Mouse (Mus musculus): ENCODE data around the gene Otub1. TPM values are rescaled to one million over a fixed set of nuclear protein-coding genes. Genes with fewer than 3 reads are reported as not detected.

The Otub1 gene
- polyA plus RNA-seq, 1 experiment from 2014 or later, result 233 TPM

DNA sequence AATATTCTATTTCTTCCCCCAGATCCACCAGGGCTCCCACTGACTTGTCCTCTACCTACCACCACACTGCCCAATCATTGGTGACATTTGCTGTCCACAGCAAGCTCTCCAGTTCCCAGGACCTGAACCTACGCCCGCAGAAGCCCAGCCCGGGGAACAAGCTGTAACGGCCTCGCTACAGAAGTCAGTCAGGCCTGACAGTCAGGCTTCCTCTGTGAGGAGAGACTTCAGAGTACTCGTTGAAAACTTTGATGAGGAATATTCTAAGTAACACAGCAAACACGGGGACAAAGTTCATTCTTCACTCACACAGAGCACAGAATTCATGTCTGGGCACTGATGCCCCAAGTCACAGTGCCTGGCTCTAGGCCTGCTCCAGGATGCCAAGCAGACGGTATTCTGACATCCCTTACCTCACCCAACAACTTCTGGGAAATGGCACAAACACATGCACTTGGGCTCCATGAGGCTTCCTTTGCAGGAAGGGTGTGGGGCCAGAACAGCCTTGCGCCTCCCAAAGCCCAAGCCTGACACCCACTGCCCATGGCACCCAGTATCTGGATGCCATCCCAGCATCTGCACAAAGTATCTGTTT is 19.1 kb upstream of the Otub1 start:
- WGBS, result 91% methylated on average over 9 of the region's 9 CpGs
- ATAC-seq (ENCODE audit: insufficient number of reproducible peaks, insufficient read depth, low FRiP score, low TSS enrichment, low read depth), result no peak
- H3K36me3 ChIP-seq, result peaks cover 51% of the 10 kb centered on the region
- H3K27me3 ChIP-seq, result no peaks in the 10 kb centered on the region
- H3K9ac ChIP-seq (replicated peaks), result no peak overlapping the region
- H3K4me3 ChIP-seq (replicated peaks), result no peak overlapping the region
- no peaks in the 10 kb centered on the region for H3K9me3 ChIP-seq
- no peak overlapping the region for H3K27ac ChIP-seq
- no peak overlapping the region for H3K4me2 ChIP-seq
- H3K4me1 ChIP-seq (replicated peaks), result no peaks in the 10 kb centered on the region

DNA sequence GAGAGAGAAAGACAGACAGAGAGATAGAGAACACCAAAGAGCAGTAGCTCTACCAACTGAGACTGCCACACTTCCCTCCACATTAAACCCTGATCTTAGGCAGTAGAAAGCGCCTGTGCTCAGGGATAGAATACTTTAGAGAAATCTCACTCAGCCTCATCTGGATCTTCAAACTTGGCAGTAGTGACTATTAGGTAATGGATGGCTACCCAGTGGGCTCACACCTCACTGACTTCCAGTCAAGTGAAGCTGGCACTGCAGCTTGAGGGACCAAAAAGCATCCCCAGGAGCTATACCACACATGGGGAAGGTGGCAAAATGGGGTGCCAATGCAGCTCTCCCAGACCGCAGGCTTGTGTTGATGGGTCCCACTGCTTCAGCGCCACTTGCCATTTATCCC is 18.1 kb upstream of the Otub1 start:
- no peaks in the 10 kb centered on the region for H3K4me1 ChIP-seq (replicated peaks)
- WGBS, result 85% methylated on average over 3 of the region's 3 CpGs
- ATAC-seq (ENCODE audit: insufficient number of reproducible peaks, insufficient read depth, low FRiP score, low TSS enrichment, low read depth), result no peak
- no peaks in the 10 kb centered on the region for H3K27me3 ChIP-seq
- no peak overlapping the region for H3K27ac ChIP-seq
- H3K36me3 ChIP-seq, result peaks cover 41% of the 10 kb centered on the region
- H3K9ac ChIP-seq (replicated peaks), result no peak overlapping the region
- no peak overlapping the region for H3K4me2 ChIP-seq
- H3K9me3 ChIP-seq, result no peaks in the 10 kb centered on the region
- no peak overlapping the region for H3K4me3 ChIP-seq (replicated peaks)

DNA sequence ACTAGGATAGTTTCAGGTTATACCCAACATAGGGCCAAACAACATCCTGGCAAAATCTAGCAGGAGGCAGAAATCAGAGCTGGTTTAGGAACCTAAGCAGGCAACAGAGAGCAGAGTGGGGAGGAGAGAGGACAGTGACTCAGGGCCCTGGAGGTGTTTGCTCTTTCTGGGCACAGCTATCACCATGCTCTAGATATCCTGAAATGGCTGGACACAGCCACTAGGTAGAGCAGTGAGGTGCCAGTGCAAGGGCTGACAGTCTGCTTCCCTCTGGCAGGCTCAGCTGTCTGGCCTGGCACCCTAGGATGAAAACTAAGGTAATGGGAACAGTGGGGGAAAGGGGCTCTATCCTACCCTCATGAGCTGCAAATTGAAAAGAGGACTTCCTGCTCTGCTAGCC is 17.4 kb upstream of the Otub1 start:
- H3K4me3 ChIP-seq (replicated peaks), result no peak overlapping the region
- ATAC-seq (ENCODE audit: insufficient number of reproducible peaks, insufficient read depth, low FRiP score, low TSS enrichment, low read depth), result no peak
- H3K27ac ChIP-seq, result no peak overlapping the region
- H3K9me3 ChIP-seq, result no peaks in the 10 kb centered on the region
- H3K9ac ChIP-seq (replicated peaks), result no peak overlapping the region
- H3K36me3 ChIP-seq, result peaks cover 34% of the 10 kb centered on the region
- no peaks in the 10 kb centered on the region for H3K4me1 ChIP-seq (replicated peaks)
- H3K27me3 ChIP-seq, result no peaks in the 10 kb centered on the region
- no peak overlapping the region for H3K4me2 ChIP-seq

DNA sequence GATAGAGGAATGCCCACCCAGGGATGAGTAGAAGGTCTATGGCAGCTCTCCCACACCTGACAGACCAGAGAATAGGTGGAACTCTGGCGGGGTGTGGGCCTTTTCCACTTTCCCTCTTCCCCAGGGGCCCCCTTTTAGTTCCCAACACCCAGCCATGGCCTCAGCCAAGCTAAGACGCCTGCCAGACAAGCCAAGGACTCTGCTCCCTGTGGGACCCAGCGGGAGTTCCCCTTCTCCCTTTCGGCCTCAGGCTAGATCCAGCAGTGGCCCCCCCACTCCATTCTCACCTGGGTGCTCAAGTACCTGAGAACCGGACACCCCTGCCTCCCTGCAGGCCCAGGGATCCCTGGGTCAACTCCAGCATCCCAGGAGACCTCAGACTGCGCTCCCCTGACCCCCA is 16.1 kb upstream of the Otub1 start:
- H3K4me1 ChIP-seq (replicated peaks), result no peaks in the 10 kb centered on the region; the same call in 1 of the 2 replicates
- no peak overlapping the region for H3K9ac ChIP-seq (replicated peaks)
- 84% methylated on average over 6 of the region's 6 CpGs for WGBS
- no peaks in the 10 kb centered on the region for H3K9me3 ChIP-seq
- peaks cover 21% of the 10 kb centered on the region for H3K36me3 ChIP-seq
- no peaks in the 10 kb centered on the region for H3K27me3 ChIP-seq
- no peak overlapping the region for H3K4me2 ChIP-seq
- no peak overlapping the region for H3K4me3 ChIP-seq (replicated peaks)
- ATAC-seq (ENCODE audit: insufficient number of reproducible peaks, insufficient read depth, low FRiP score, low TSS enrichment, low read depth), result no peak
- no peak overlapping the region for H3K27ac ChIP-seq

DNA sequence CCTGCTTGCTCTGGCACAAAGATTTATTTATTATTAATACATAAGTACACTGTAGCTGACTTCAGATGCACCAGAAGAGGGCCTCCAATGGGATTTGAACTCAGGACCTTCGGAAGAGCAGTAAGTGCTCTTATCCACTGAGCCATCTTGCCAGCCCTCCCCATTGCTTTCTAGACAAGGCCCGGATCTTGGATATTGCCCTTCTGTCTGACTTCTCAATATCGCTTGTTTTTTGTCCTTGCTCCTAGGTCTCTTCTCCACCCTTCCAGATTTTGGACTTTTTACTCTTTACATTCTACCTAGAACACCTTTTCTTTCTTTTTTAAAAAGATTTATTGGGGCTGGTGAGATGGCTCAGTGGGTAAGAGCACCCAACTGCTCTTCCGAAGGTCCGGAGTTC is 12.6 kb upstream of the Otub1 start:
- WGBS, result 95% methylated on average over 5 of the region's 5 CpGs
- H3K36me3 ChIP-seq, result peaks cover 25% of the 10 kb centered on the region
- H3K9me3 ChIP-seq, result no peaks in the 10 kb centered on the region
- 0 out of 2 replicates have a peak overlapping the region, but pooled peaks have one; percentile 94 for H3K4me2 ChIP-seq
- H3K4me3 ChIP-seq (replicated peaks), result no peak overlapping the region
- peaks cover 17% of the 10 kb centered on the region for H3K4me1 ChIP-seq (replicated peaks)
- no peak for ATAC-seq (ENCODE audit: insufficient number of reproducible peaks, insufficient read depth, low FRiP score, low TSS enrichment, low read depth)
- H3K27ac ChIP-seq, result no peak overlapping the region
- no peak overlapping the region for H3K9ac ChIP-seq (replicated peaks)
- no peaks in the 10 kb centered on the region for H3K27me3 ChIP-seq

DNA sequence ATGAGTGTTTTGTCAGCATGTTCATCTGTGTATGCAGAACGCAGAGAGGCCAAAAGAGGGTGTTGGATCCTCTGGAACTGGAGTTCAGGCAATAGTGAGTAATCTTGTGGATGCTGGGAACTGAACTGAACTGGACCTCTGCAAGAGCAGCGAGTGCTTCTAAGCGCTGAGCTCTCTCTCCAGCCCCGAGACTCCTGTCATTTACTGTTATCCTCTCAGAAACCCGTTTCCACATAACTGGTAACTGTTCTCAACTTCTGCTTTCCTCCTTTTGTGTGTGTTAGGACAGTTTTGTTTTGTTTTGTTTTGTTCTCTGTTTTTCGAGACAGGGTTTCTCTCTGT is 11.8 kb upstream of the Otub1 start:
- Histone ChIP-seq H3K4me2 (peak overlapping the region; percentile 94), H3K27ac (no peak overlapping the region), H3K36me3 (peaks cover 34% of the 10 kb centered on the region), H3K9me3 (no peaks in the 10 kb centered on the region), H3K9ac (replicated peaks) (no peak overlapping the region; the same call in 1 of the 2 replicates), H3K4me1 (replicated peaks) (peaks cover 17% of the 10 kb centered on the region), H3K4me3 (replicated peaks) (peak overlapping the region; percentile 89), H3K27me3 (no peaks in the 10 kb centered on the region)
- ATAC-seq (ENCODE audit: insufficient number of reproducible peaks, insufficient read depth, low FRiP score, low TSS enrichment, low read depth), result peak; percentile 8; the same call in 1 of the 2 replicates
- WGBS, result 12% methylated on average over 6 of the region's 6 CpGs

DNA sequence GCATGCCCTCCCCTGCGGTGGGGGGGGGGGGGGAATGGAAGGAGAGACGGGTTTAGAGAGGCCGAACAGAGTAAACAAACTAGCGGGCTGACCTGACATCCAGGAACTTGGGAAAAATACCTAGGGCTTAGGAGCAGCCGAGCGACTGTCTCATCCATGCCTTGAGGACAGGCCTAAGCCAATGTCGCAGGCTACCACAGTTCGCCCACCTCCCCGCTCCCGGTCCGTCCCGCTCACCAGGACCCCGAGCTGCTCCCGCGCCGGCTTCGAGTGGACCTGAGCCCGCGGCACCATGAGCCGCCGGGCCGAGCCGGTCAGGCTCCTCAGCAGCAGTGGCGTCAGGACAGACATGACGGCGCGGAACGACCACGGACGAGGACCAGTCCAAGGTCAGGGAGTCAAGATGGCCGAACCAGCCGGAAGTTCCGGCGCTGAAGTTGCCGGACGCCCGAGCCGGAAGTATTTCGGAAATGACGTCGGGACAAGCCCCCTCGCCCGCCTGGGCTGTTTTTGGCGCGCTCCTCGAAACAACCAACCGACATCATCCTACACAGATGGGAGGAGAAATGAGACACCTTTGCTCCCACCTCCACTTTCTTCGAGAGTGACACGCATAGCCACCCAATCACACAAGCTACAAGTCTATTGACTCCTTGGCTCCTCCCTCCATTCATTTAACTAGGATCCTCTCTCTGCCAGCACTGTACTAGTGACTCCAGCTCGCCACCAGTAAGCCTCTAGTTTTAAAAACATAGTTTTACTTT is 11.2 kb upstream of the Otub1 start, which contains the start of gene Cox8a:
Gene Cox8a (minus strand): TSS at position 455 of the 764 bp plus-strand sequence.
- H3K9ac ChIP-seq (replicated peaks), result peak within 1 kb of the TSS; percentile 81
- H3K27ac ChIP-seq, result peak within 1 kb of the TSS; percentile 85
- no peaks in the 10 kb centered on the region for H3K9me3 ChIP-seq
- peaks cover 17% of the 10 kb centered on the region for H3K4me1 ChIP-seq (replicated peaks)
- no peaks in the 10 kb centered on the region for H3K27me3 ChIP-seq
- peak within 1 kb of the TSS; percentile 94 for H3K4me2 ChIP-seq
- H3K4me3 ChIP-seq (replicated peaks), result peak within 1 kb of the TSS; percentile 89
- WGBS, result under 1% methylated on average over 50 of the region's 50 CpGs
- peak; percentile 97 for ATAC-seq (ENCODE audit: insufficient number of reproducible peaks, insufficient read depth, low FRiP score, low TSS enrichment, low read depth)
- H3K36me3 ChIP-seq, result peaks cover 35% of the 10 kb centered on the region

DNA sequence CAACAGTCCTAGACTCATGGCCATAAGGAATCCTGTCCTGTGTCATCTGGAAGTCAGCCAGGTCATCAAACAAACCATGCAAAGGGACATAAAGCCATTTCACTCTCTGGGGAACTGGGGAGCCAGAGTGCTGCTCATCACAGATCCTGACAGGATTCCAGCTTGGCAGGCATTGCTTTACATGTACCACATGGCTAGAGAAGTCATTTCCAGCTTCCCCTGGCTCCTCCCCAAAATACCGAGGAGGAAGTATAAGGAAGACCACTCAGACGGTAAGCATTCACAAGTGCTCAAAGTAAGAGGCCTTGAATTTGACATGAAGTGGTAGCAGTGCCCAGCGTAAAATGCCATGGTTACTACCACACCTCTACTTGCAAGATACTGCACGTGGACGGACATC is 8.4 kb upstream of the Otub1 start:
- Histone ChIP-seq H3K27me3 (no peaks in the 10 kb centered on the region), H3K4me2 (no peak overlapping the region), H3K36me3 (peaks cover 47% of the 10 kb centered on the region), H3K9me3 (no peaks in the 10 kb centered on the region), H3K4me3 (replicated peaks) (no peak overlapping the region), H3K9ac (replicated peaks) (no peak overlapping the region), H3K27ac (no peak overlapping the region), H3K4me1 (replicated peaks) (peaks cover 17% of the 10 kb centered on the region)
- 92% methylated on average over 5 of the region's 5 CpGs for WGBS
- no peak for ATAC-seq (ENCODE audit: insufficient number of reproducible peaks, insufficient read depth, low FRiP score, low TSS enrichment, low read depth)

DNA sequence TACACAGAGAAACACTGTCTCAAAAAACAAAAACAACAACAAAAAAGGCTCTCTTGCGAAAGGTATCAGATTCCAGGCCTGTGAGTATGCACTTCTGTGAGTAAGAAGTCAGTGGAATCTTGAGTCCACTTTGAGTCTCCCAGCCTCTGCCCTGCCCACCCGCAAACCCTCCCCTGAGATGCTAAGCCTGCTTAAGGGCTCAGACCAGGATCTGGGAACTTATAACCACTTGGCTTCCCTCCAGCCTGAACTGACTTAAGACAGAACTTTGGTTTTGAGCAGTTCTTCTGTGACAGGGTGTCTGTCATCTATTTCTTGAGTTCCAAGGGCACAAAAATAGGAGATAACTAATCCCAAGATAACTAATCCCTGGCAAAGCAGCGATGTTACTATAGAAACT is 6.9 kb upstream of the Otub1 start:
- ATAC-seq (ENCODE audit: insufficient number of reproducible peaks, insufficient read depth, low FRiP score, low TSS enrichment, low read depth), result no peak
- no peak overlapping the region for H3K9ac ChIP-seq (replicated peaks)
- H3K36me3 ChIP-seq, result peaks cover 47% of the 10 kb centered on the region
- H3K27me3 ChIP-seq, result no peaks in the 10 kb centered on the region
- H3K4me3 ChIP-seq (replicated peaks), result no peak overlapping the region
- 94% methylated on average over 3 of the region's 3 CpGs for WGBS
- no peak overlapping the region for H3K4me2 ChIP-seq
- peaks cover 17% of the 10 kb centered on the region for H3K4me1 ChIP-seq (replicated peaks)
- H3K27ac ChIP-seq, result no peak overlapping the region
- no peaks in the 10 kb centered on the region for H3K9me3 ChIP-seq

DNA sequence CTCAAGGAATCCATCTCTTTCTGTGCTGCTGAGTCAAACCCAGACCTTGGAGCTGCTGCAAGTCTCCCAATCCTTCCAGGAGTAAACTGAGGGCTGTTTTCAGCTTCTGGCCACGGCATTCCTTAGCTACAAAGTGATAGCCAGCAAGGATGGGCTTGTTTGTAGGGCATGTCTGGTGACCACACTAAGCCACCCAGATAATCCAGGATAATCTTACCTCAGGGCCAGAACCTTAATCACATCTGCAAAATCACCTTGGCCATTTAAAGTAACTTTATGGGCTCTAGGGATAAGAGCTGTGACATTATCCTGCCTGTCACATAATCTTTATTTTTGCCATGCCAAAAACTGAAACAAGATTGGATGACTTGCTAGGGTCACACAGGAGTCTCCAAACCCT is 6.1 kb upstream of the Otub1 start:
- Histone ChIP-seq H3K4me3 (replicated peaks) (no peak overlapping the region), H3K9me3 (no peaks in the 10 kb centered on the region), H3K9ac (replicated peaks) (no peak overlapping the region), H3K36me3 (peaks cover 47% of the 10 kb centered on the region), H3K27ac (no peak overlapping the region), H3K27me3 (no peaks in the 10 kb centered on the region), H3K4me1 (replicated peaks) (peaks cover 17% of the 10 kb centered on the region), H3K4me2 (no peak overlapping the region)
- 89% methylated on average over 1 of the region's 1 CpGs for WGBS
- ATAC-seq (ENCODE audit: insufficient number of reproducible peaks, insufficient read depth, low FRiP score, low TSS enrichment, low read depth), result no peak

DNA sequence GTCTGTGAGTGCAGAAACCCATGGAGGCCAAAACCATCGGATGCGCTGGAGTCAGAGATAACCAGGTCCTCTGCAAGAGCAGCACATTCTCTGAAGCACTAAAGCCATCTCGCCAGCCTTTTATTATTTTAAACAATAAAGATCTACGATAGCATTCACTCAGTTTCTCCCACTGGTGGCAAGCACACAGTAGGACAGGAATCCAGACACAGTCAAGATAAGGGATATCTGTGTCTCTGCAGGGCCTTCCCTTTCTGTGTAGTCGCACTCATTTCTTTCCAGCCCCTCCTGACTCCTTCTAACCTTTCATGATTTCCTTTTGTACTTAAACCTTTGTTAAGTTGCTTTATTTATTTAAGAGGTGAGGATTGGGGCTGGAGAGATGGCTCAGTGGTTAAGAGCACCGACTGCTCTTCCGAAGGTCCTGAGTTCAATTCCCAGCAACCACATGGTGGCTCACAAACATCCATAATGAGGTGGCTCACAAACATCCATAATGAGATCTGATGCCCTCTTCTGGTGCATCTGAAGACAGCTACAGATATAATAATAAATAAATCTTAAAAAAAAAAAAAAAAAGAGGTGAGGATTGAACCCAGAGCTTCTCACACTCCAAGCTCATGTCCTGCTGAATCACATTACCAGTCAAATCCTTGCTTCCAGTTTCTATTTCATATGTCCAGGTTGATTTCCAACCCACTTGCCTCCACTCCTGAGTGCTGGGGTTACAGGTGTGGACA is 4.0 kb upstream of the Otub1 start:
- H3K4me1 ChIP-seq (replicated peaks), result peaks cover 11% of the 10 kb centered on the region
- no peak overlapping the region for H3K27ac ChIP-seq
- H3K9ac ChIP-seq (replicated peaks), result no peak overlapping the region
- no peaks in the 10 kb centered on the region for H3K9me3 ChIP-seq
- no peaks in the 10 kb centered on the region for H3K27me3 ChIP-seq
- H3K36me3 ChIP-seq, result peaks cover 35% of the 10 kb centered on the region
- ATAC-seq (ENCODE audit: insufficient number of reproducible peaks, insufficient read depth, low FRiP score, low TSS enrichment, low read depth), result no peak
- no peak overlapping the region for H3K4me3 ChIP-seq (replicated peaks)
- no peak overlapping the region for H3K4me2 ChIP-seq
- 89% methylated on average over 7 of the region's 7 CpGs for WGBS

Data from limb, embryonic 12.5 days (tissue).